ENCODE assay signal across 19 mouse cellular contexts in the genomic region with DNA sequence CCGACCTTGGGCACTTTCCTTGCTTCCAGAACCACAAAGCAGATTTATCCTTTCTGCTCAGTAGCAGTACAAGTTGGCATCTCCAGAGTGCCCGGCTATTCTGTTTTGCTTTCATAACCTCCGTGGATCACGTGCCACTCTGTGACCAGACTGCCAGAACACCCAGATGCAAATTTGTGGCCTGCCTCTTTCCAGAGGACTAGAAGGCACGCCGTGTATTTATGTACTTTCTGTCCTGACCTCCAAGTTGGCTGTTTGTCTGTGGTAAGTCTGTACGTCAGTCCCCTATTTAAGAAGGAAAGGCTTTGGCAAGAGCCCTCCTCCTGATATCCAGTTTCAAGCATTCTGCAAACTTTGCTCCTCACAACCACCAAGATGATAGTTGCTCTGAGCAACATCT.
DNase-seq lines count a peak whose midpoint lies in the region; TF ChIP-seq lines count a peak whose summit lies in the region.
"Had no signal": no experiment of that assay in that cellular context is flagged by ENCODE, and none has a peak within 500 bp of the region (broad histone marks: within the 10 kb centered on the region; RNA-seq: fewer than 3 reads in every experiment).

No protein-coding gene starts in this region.

- H3K36me3 ChIP-seq in CH12.LX (replicated peaks in 1 of 2; ENCODE audit: control insufficient read depth in 1 of 2, insufficient read depth in 1 of 2, low read length in 1 of 2) = no peaks in the 10 kb centered on the region
- H3K36me3 ChIP-seq: embryonic facial prominence, embryonic 12.5 days had no signal

- TF ChIP-seq EP300 in CH12.LX (IDR thresholded peaks at IDR 0.05; ENCODE audit: low read length) = no peak

- dilution Hi-C loops in CH12.LX (cut with MboI; ENCODE audit: extremely low pct_ligation_motif_present, extremely low pct_unique_long_range_greater_than_20kb, low sequenced_read_pairs) = no loop called here

- H3K9ac ChIP-seq in CH12.LX (ENCODE audit: insufficient read depth, low read depth) = no peak overlapping the region
- H3K9ac ChIP-seq: embryonic facial prominence, embryonic 12.5 days; hindbrain, embryonic 14.5 days; lung, embryonic 14.5 days had no signal

- peak; percentile 42 for DNase-seq in heart, adult 11 months
- DNase-seq in heart, adult 8-10 months (ENCODE audit: low spot score) = no peak
- peak; percentile 9 to 24 for DNase-seq in lung, adult 18-20 months
- no peak for DNase-seq in lung, postnatal 10 days
- DNase-seq in CH12.LX (ENCODE audit: extremely low read depth) = no peak
- DNase-seq in Muller cell, postnatal 12 days (ENCODE audit: inconsistent ontology term) = peak; percentile 22
- DNase-seq in cerebellum, postnatal 10 days = no peak
- DNase-seq: cerebellum, adult 9-10 months; heart, adult 18-20 months; heart, postnatal 36 days; layer of hippocampus, adult 9-11 months; left cerebral cortex, postnatal 4 days; lung, embryonic 14.5 days; retina, postnatal 1 day had no signal

- H3K4me3 ChIP-seq in CH12.LX (replicated peaks in 1 of 3; ENCODE audit: low read depth in 2 of 3, low read length in 2 of 3, poor library complexity in 1 of 3) = no peak overlapping the region
- H3K4me3 ChIP-seq: embryonic facial prominence, embryonic 12.5 days; left cerebral cortex, adult 2 months had no signal

- in situ Hi-C loops in CH12.LX (cut with MboI; ENCODE audit: low pct_ligation_motif_present, low pct_unique_long_range_greater_than_20kb, low sequenced_read_pairs) = no loop called here

- H3K79me2 ChIP-seq in CH12.LX (replicated peaks; ENCODE audit: control insufficient read depth, extremely low read depth, insufficient read depth, poor library complexity, severe bottlenecking) = no peaks in the 10 kb centered on the region

- H3K27ac ChIP-seq in CH12.LX (ENCODE audit: insufficient read depth, low read depth) = no peak overlapping the region
- H3K27ac ChIP-seq: embryonic facial prominence, embryonic 12.5 days; hindbrain, embryonic 14.5 days; kidney, postnatal 0 days; left cerebral cortex, adult 2 months had no signal

- TF ChIP-seq POLR2A in CH12.LX (IDR thresholded peaks at IDR 0.05; ENCODE audit: low read depth, low read length) = no peak

- TF ChIP-seq CTCF in CH12.LX (conservative IDR thresholded peaks at IDR 0.05 in 1 of 2, IDR thresholded peaks at IDR 0.05 in 1 of 2; ENCODE audit: low read depth in 2 of 2, low read length in 2 of 2) = no peak

- peaks cover 0 to 3% of the 10 kb centered on the region in 2 experiments; a peak in 1 of 4 replicates for H3K4me1 ChIP-seq in CH12.LX (ENCODE audit: control insufficient read depth in 1 of 2, insufficient read depth in 2 of 2)
- H3K4me1 ChIP-seq: embryonic facial prominence, embryonic 12.5 days had no signal

- TF ChIP-seq RAD21 in CH12.LX (IDR thresholded peaks at IDR 0.05; ENCODE audit: low read depth, low read length) = no peak

- peaks cover 83% of the 10 kb centered on the region for H3K27me3 ChIP-seq in CH12.LX (replicated peaks)
- H3K27me3 ChIP-seq: embryonic facial prominence, embryonic 12.5 days had no signal

- no peaks in the 10 kb centered on the region for H3K9me3 ChIP-seq in CH12.LX (replicated peaks; ENCODE audit: low read length)
- H3K9me3 ChIP-seq: embryonic facial prominence, embryonic 12.5 days had no signal

- no peak overlapping the region for H3K4me2 ChIP-seq in CH12.LX (ENCODE audit: insufficient read depth, low read depth, poor library complexity, severe bottlenecking)
- H3K4me2 ChIP-seq: embryonic facial prominence, embryonic 12.5 days; hindbrain, embryonic 14.5 days; liver, embryonic 11.5 days; lung, embryonic 14.5 days had no signal

TF ChIP-seq in CH12.LX, 34 proteins besides CTCF, POLR2A, EP300 and RAD21:
- TF ChIP-seq BHLHE40 (IDR thresholded peaks at IDR 0.05; ENCODE audit: low read depth, low read length) (0 out of 2 replicates have a peak, but pooled peaks have one; percentile 23), JUND (conservative IDR thresholded peaks at IDR 0.05; ENCODE audit: low read depth, low read length) (no peak)
TF ChIP-seq in CH12.LX: peak in this region for 1.

Comparison
In these comparisons a context has a peak if more than half of its experiments do, and no peak if none do; other contexts are left out.
1. DNase-seq: peak in heart, adult 11 months (single experiment), lung, adult 18-20 months (2 of 2) and Muller cell, postnatal 12 days (single experiment); none in heart, adult 8-10 months (single experiment), lung, postnatal 10 days (single experiment), CH12.LX (single experiment) and cerebellum, postnatal 10 days (0 of 2).